Mouse (Mus musculus): ENCODE results near the gene Nell2. TPM values are rescaled to one million over a fixed set of nuclear protein-coding genes. Genes with fewer than 3 reads are reported as not detected.

Gene Nell2
- total and polyA plus RNA-seq, 3 experiments, result not detected

DNA sequence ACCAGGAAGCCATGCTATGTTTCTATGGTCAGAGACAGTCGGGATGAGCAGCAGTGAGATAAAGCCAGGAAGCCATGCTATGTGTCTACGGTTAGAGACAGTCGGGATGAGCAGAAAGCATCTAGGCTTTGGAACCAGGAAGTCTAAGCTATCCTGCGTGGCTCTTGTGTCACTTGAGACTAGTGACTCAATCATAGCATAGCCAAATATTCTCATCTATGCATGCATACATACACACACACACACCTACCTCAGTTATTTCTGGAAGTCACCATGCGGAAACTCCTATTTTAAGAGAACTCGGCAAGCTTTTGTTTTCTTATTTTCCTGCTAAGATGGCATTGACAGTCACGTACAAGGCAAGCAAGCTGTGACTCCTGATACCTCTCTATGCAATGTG, 457.5 kb downstream of the Nell2 start:
- H3K4me2 ChIP-seq (ENCODE audit: insufficient read depth, low read depth, poor library complexity, severe bottlenecking), result no peak overlapping the region
- dilution Hi-C loops (cut with MboI; ENCODE audit: extremely low pct_ligation_motif_present, extremely low pct_unique_long_range_greater_than_20kb, low sequenced_read_pairs), result no loop called here
- H3K4me1 ChIP-seq (ENCODE audit: control insufficient read depth in 1 of 2, insufficient read depth in 2 of 2), result no peaks in the 10 kb centered on the region
- peaks cover 59% of the 10 kb centered on the region for H3K9me3 ChIP-seq (replicated peaks; ENCODE audit: low read length)
- no peak for DNase-seq (ENCODE audit: extremely low read depth)
- in situ Hi-C loops (cut with MboI; ENCODE audit: low pct_ligation_motif_present, low pct_unique_long_range_greater_than_20kb, low sequenced_read_pairs), result no loop called here
- H3K9ac ChIP-seq (ENCODE audit: insufficient read depth, low read depth), result no peak overlapping the region
- H3K27me3 ChIP-seq (replicated peaks), result no peaks in the 10 kb centered on the region
- H3K4me3 ChIP-seq (replicated peaks in 1 of 3; ENCODE audit: low read depth in 2 of 3, low read length in 2 of 3, poor library complexity in 1 of 3), result no peak overlapping the region
- no peaks in the 10 kb centered on the region for H3K79me2 ChIP-seq (replicated peaks; ENCODE audit: control insufficient read depth, extremely low read depth, insufficient read depth, poor library complexity, severe bottlenecking)
- no peak for TF ChIP-seq POLR2AphosphoS2 (IDR thresholded peaks at IDR 0.05; ENCODE audit: low read depth, low read length)
- no peak for TF ChIP-seq POLR2A (IDR thresholded peaks at IDR 0.05; ENCODE audit: low read depth, low read length)
- TF ChIP-seq PAX5 (IDR thresholded peaks at IDR 0.05; ENCODE audit: low read length), result no peak
- no peak for TF ChIP-seq NELFE (IDR thresholded peaks at IDR 0.05; ENCODE audit: low read depth, low read length)
- no peak for TF ChIP-seq KAT2A (IDR thresholded peaks at IDR 0.05; ENCODE audit: insufficient replicate concordance, low read length)
- TF ChIP-seq MEF2A (IDR thresholded peaks at IDR 0.05; ENCODE audit: borderline replicate concordance, low read depth, low read length), result no peak
- TF ChIP-seq MYC (IDR thresholded peaks at IDR 0.05; ENCODE audit: low read depth, low read length), result no peak
- no peak for TF ChIP-seq MAFK (IDR thresholded peaks at IDR 0.05; ENCODE audit: insufficient replicate concordance, low read length)
- no peak for TF ChIP-seq MAX (IDR thresholded peaks at IDR 0.05; ENCODE audit: low read length)
- no peak for TF ChIP-seq SMC3 (IDR thresholded peaks at IDR 0.05; ENCODE audit: low read depth, low read length)
- no peak for TF ChIP-seq E2F4 (IDR thresholded peaks at IDR 0.05; ENCODE audit: insufficient replicate concordance, low read depth, low read length)
- H3K27ac ChIP-seq (ENCODE audit: insufficient read depth, low read depth), result no peak overlapping the region
- H3K36me3 ChIP-seq (replicated peaks in 1 of 2; ENCODE audit: control insufficient read depth in 1 of 2, insufficient read depth in 1 of 2, low read length in 1 of 2), result no peaks in the 10 kb centered on the region

DNA sequence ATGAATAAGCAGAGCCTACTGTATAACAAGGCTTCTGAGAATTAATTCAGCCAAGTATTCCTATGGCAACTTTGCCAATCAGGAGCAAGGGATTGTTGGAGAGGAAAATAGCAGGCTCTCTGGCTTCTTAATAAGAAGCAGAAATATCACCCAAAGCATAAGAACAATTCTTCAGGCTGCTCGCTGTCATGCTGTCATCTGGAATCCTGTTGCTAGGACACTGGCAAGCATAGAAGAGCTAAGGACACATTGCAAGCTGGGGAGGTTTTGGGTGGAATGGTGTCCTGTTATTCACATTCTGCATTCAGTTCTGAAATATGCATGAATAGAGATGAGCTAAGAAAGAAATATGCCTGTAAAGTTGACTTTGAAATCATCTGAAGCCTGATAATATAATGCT, 459.6 kb downstream of the Nell2 start:
- Histone ChIP-seq H3K4me3 (replicated peaks in 1 of 3; ENCODE audit: low read depth in 2 of 3, low read length in 2 of 3, poor library complexity in 1 of 3) (no peak overlapping the region), H3K27ac (ENCODE audit: insufficient read depth, low read depth) (no peak overlapping the region), H3K36me3 (replicated peaks in 1 of 2; ENCODE audit: control insufficient read depth in 1 of 2, insufficient read depth in 1 of 2, low read length in 1 of 2) (no peaks in the 10 kb centered on the region), H3K27me3 (replicated peaks) (no peaks in the 10 kb centered on the region), H3K79me2 (replicated peaks; ENCODE audit: control insufficient read depth, extremely low read depth, insufficient read depth, poor library complexity, severe bottlenecking) (no peaks in the 10 kb centered on the region), H3K4me1 (ENCODE audit: control insufficient read depth in 1 of 2, insufficient read depth in 2 of 2) (no peaks in the 10 kb centered on the region), H3K9me3 (replicated peaks; ENCODE audit: low read length) (peaks cover 60% of the 10 kb centered on the region), H3K9ac (ENCODE audit: insufficient read depth, low read depth) (no peak overlapping the region), H3K4me2 (ENCODE audit: insufficient read depth, low read depth, poor library complexity, severe bottlenecking) (no peak overlapping the region)
- no peak for TF ChIP-seq MXI1 (IDR thresholded peaks at IDR 0.05; ENCODE audit: low read depth, low read length)
- no peak for TF ChIP-seq IRF4 (IDR thresholded peaks at IDR 0.05; ENCODE audit: low read depth, low read length)
- no peak for TF ChIP-seq POLR2AphosphoS2 (IDR thresholded peaks at IDR 0.05; ENCODE audit: low read depth, low read length)
- TF ChIP-seq MEF2A (IDR thresholded peaks at IDR 0.05; ENCODE audit: borderline replicate concordance, low read depth, low read length), result no peak
- no peak for TF ChIP-seq RAD21 (IDR thresholded peaks at IDR 0.05; ENCODE audit: low read depth, low read length)
- no peak for TF ChIP-seq ELF1 (IDR thresholded peaks at IDR 0.05; ENCODE audit: low read depth, low read length)
- in situ Hi-C loops (cut with MboI; ENCODE audit: low pct_ligation_motif_present, low pct_unique_long_range_greater_than_20kb, low sequenced_read_pairs), result no loop called here
- no peak for DNase-seq (ENCODE audit: extremely low read depth)
- dilution Hi-C loops (cut with MboI; ENCODE audit: extremely low pct_ligation_motif_present, extremely low pct_unique_long_range_greater_than_20kb, low sequenced_read_pairs), result no loop called here

DNA sequence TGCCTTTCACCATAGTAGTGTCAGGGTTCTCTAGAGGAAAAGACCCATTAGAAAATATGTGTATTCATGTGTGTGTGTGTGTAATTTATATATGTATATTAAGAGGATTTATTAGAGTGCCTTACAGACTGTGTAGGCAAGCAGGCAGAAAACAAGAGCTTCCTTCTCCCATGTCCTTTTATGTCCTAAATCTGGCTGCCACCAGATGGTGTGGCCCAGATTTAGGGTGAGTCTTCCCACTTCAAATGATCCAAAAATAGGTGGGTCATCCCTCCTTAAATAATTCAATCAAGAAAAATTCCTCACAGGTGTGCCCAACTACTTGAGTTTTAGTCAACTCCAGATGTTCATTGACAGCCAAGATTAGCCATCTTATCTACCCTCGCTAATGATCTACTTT, 460.3 kb downstream of the Nell2 start:
- H3K27me3 ChIP-seq (replicated peaks), result no peaks in the 10 kb centered on the region
- H3K4me1 ChIP-seq (ENCODE audit: control insufficient read depth in 1 of 2, insufficient read depth in 2 of 2), result no peaks in the 10 kb centered on the region
- in situ Hi-C loops (cut with MboI; ENCODE audit: low pct_ligation_motif_present, low pct_unique_long_range_greater_than_20kb, low sequenced_read_pairs) (no loop called here), dilution Hi-C loops (cut with MboI; ENCODE audit: extremely low pct_ligation_motif_present, extremely low pct_unique_long_range_greater_than_20kb, low sequenced_read_pairs) (no loop called here)
- H3K4me3 ChIP-seq (replicated peaks in 1 of 3; ENCODE audit: low read depth in 2 of 3, low read length in 2 of 3, poor library complexity in 1 of 3), result no peak overlapping the region
- no peaks in the 10 kb centered on the region for H3K36me3 ChIP-seq (replicated peaks in 1 of 2; ENCODE audit: control insufficient read depth in 1 of 2, insufficient read depth in 1 of 2, low read length in 1 of 2)
- H3K9me3 ChIP-seq (replicated peaks; ENCODE audit: low read length), result peaks cover 64% of the 10 kb centered on the region
- DNase-seq (ENCODE audit: extremely low read depth), result no peak
- H3K27ac ChIP-seq (ENCODE audit: insufficient read depth, low read depth), result no peak overlapping the region
- H3K9ac ChIP-seq (ENCODE audit: insufficient read depth, low read depth), result no peak overlapping the region
- H3K79me2 ChIP-seq (replicated peaks; ENCODE audit: control insufficient read depth, extremely low read depth, insufficient read depth, poor library complexity, severe bottlenecking), result no peaks in the 10 kb centered on the region
- no peak for TF ChIP-seq BHLHE40 (IDR thresholded peaks at IDR 0.05; ENCODE audit: low read depth, low read length)
- no peak for TF ChIP-seq ZC3H11A (IDR thresholded peaks at IDR 0.05; ENCODE audit: low read depth, low read length)
- TF ChIP-seq GABPA (IDR thresholded peaks at IDR 0.05; ENCODE audit: insufficient replicate concordance, low read depth, low read length), result no peak
- no peak for TF ChIP-seq USF2 (conservative IDR thresholded peaks at IDR 0.05; ENCODE audit: low read depth, low read length)
- TF ChIP-seq MEF2A (IDR thresholded peaks at IDR 0.05; ENCODE audit: borderline replicate concordance, low read depth, low read length), result no peak
- no peak for TF ChIP-seq MAZ (IDR thresholded peaks at IDR 0.05; ENCODE audit: low read depth, low read length)
- H3K4me2 ChIP-seq (ENCODE audit: insufficient read depth, low read depth, poor library complexity, severe bottlenecking), result no peak overlapping the region

Measured in CH12.LX (cell line).